Mouse (Mus musculus): Measurements from ENCODE around the gene Zfand4. TPM values are rescaled to one million over a fixed set of nuclear protein-coding genes. Genes with fewer than 3 reads are reported as not detected.

Gene Zfand4
- polyA plus RNA-seq, 1 experiment from 2014 or later: 10.8 TPM

Other genes with a start within 250 kb of the Zfand4 start
- 13.4 and 14.1 TPM in 2 replicates for gene Tmcc1, start 70.7 kb upstream of the Zfand4 start, polyA plus RNA-seq (2014; fragmentation: Nextera tagmentation; extraction: Ambion mirVana)
- 47.7 and 50.5 TPM in 2 replicates for gene Washc2, start 56.2 kb upstream of the Zfand4 start, polyA plus RNA-seq (2014; fragmentation: Nextera tagmentation; extraction: Ambion mirVana)
- 22.0 and 22.2 TPM in 2 replicates for gene March8, start 73.8 kb downstream of the Zfand4 start, polyA plus RNA-seq (2014; fragmentation: Nextera tagmentation; extraction: Ambion mirVana)
- 0.72 and 0.74 TPM in 2 replicates for gene Alox5, start 197.0 kb downstream of the Zfand4 start, polyA plus RNA-seq (2014; fragmentation: Nextera tagmentation; extraction: Ambion mirVana)
- not detected in 2 replicates for gene Olfr211, start 224.9 kb downstream of the Zfand4 start, polyA plus RNA-seq (2014; fragmentation: Nextera tagmentation; extraction: Ambion mirVana)
- gene Olfr212, start 242.3 kb downstream of the Zfand4 start, polyA plus RNA-seq (2014; fragmentation: Nextera tagmentation; extraction: Ambion mirVana): 0.07 TPM in 1 of 2 replicates, not detected in the other

Data from embryonic facial prominence, embryonic 11.5 days (tissue).